Mouse (Mus musculus) embryonic facial prominence, embryonic 12.5 days (tissue): ENCODE results near the gene Unc93a. TPM values are rescaled to one million over a fixed set of nuclear protein-coding genes. Genes with fewer than 3 reads are reported as not detected.
A peak's percentile ranks its signal among the peaks of the same experiment; 100 is the strongest.
"Not testable (repeated sequence)": the region's sequence is repeated elsewhere in the genome, so short reads cannot be mapped to it uniquely, and the experiment has no call there.

Experiments
- ATAC-seq: fragments of 200-750 bp; cut with Nextera tagmentation; 2 replicates; pipeline ENCODE4 v1.8.0; 2017; ENCODE audit not compliant: insufficient number of reproducible peaks, insufficient read depth, low FRiP score, low TSS enrichment
- H3K27ac ChIP-seq: fragments of 300-500 bp; sonication (generic); 2 replicates; pipeline ENCODE4 v1.5.1; 2016; ENCODE audit warnings: mild to moderate bottlenecking
- H3K27me3 ChIP-seq: fragments of 300-500 bp; sonication (generic); 2 replicates; pipeline ENCODE4 v1.6.1; 2016; ENCODE audit warnings: mild to moderate bottlenecking, moderate library complexity
- H3K36me3 ChIP-seq: fragments of 300-500 bp; sonication (generic); 2 replicates; pipeline ENCODE4 v1.6.1; 2016; ENCODE audit warnings: mild to moderate bottlenecking
- H3K4me1 ChIP-seq: fragments of 300-500 bp; sonication (generic); 2 replicates; pipeline ENCODE4 v1.6.1; 2016
- H3K4me2 ChIP-seq: fragments of 300-500 bp; sonication (generic); replicated peaks from 2 replicates; pipeline ENCODE4 v1.6.1; 2016; ENCODE audit warnings: mild to moderate bottlenecking, moderate library complexity
- H3K4me3 ChIP-seq: fragments of 300-500 bp; sonication (generic); 2 replicates; pipeline ENCODE4 v1.5.1; 2016; ENCODE audit warnings: mild to moderate bottlenecking
- H3K9ac ChIP-seq: fragments of 300-500 bp; sonication (generic); 2 replicates; pipeline ENCODE4 v1.6.1; 2016; ENCODE audit warnings: mild to moderate bottlenecking, moderate library complexity
- H3K9me3 ChIP-seq: fragments of 300-500 bp; sonication (generic); 2 replicates; pipeline ENCODE4 v1.6.1; 2016; ENCODE audit warnings: mild to moderate bottlenecking, moderate library complexity
- WGBS: fragments of 180-500 bp; shearing (Covaris S2); methylation state at CpG from one replicate; pipeline ENCODE4 v1.1.7; 2016; 5-methylcytosine and 5-hydroxymethylcytosine counted together
- polyA plus RNA-seq: library from polyadenylated mRNA; unstranded; fragments of >200 nt; fragmentation: Nextera tagmentation; extraction: Ambion mirVana; gene quantifications from 2 replicates; pipeline ENCODE4 v1.2.1, GENCODE M21; 2016

The Unc93a gene
- polyA plus RNA-seq, 1 experiment from 2014 or later: not detected

GRCm38 (mm10) chr17:13129737-13130465 lies 1.7 kb downstream of the Unc93a start:
- not testable (repeated sequence) for H3K4me1 ChIP-seq, H3K36me3 ChIP-seq, H3K9me3 ChIP-seq, H3K27me3 ChIP-seq, H3K9ac ChIP-seq, H3K4me2 ChIP-seq, ATAC-seq, H3K27ac ChIP-seq, H3K4me3 ChIP-seq
- WGBS: 71% methylated on average over 9 of the region's 11 CpGs

- not testable (repeated sequence) for H3K9ac ChIP-seq, H3K27me3 ChIP-seq, H3K4me2 ChIP-seq, H3K4me3 ChIP-seq, ATAC-seq, H3K27ac ChIP-seq, H3K36me3 ChIP-seq, H3K9me3 ChIP-seq, H3K4me1 ChIP-seq
- WGBS: no CpG with 5 or more reads among the region's 3 CpGs
Observed at GRCm38 (mm10) chr17:13129324-13129723, 2.3 kb downstream of the Unc93a start.

- not testable (repeated sequence) for H3K9me3 ChIP-seq, H3K27ac ChIP-seq, H3K4me1 ChIP-seq, H3K36me3 ChIP-seq, ATAC-seq, H3K4me2 ChIP-seq, H3K27me3 ChIP-seq, H3K9ac ChIP-seq, H3K4me3 ChIP-seq
- 42% methylated on average over 2 of the region's 3 CpGs for WGBS
Observed at GRCm38 (mm10) chr17:13124241-13124640, 7.4 kb downstream of the Unc93a start.

GRCm38 (mm10) chr17:13123308-13124038 lies 8.1 kb downstream of the Unc93a start:
- H3K27ac ChIP-seq, H3K9ac ChIP-seq, H3K27me3 ChIP-seq, H3K4me2 ChIP-seq, H3K4me1 ChIP-seq, H3K36me3 ChIP-seq, H3K9me3 ChIP-seq, H3K4me3 ChIP-seq: not testable (repeated sequence)
- 85% methylated on average over 2 of the region's 5 CpGs for WGBS
- ATAC-seq: 0 out of 2 replicates have a peak, but pooled peaks have one; percentile 43

GRCm38 (mm10) chr17:13112504-13113291 lies 18.9 kb downstream of the Unc93a start:
- not testable (repeated sequence) for H3K4me1 ChIP-seq, ATAC-seq, H3K27ac ChIP-seq, H3K4me3 ChIP-seq, H3K27me3 ChIP-seq, H3K9me3 ChIP-seq, H3K36me3 ChIP-seq, H3K9ac ChIP-seq, H3K4me2 ChIP-seq
- 59% methylated on average over 3 of the region's 9 CpGs for WGBS

- WGBS: 87% methylated on average over 5 of the region's 5 CpGs
Observed at GRCm38 (mm10) chr17:13106563-13106962, 25.0 kb downstream of the Unc93a start.

GRCm38 (mm10) chr17:13092960-13093359 lies 38.6 kb downstream of the Unc93a start:
- not testable (repeated sequence) for H3K4me1 ChIP-seq, H3K36me3 ChIP-seq, ATAC-seq, H3K4me2 ChIP-seq, H3K27me3 ChIP-seq, H3K9ac ChIP-seq, H3K9me3 ChIP-seq, H3K4me3 ChIP-seq, H3K27ac ChIP-seq
- WGBS: 86% methylated on average over 2 of the region's 4 CpGs

More at GRCm38 (mm10) chr17:13106563-13106962, 25.0 kb downstream of the Unc93a start:
- H3K4me1 ChIP-seq, H3K27ac ChIP-seq, H3K9ac ChIP-seq, H3K9me3 ChIP-seq, ATAC-seq, H3K4me3 ChIP-seq, H3K4me2 ChIP-seq, H3K27me3 ChIP-seq, H3K36me3 ChIP-seq: not testable (repeated sequence)

- not testable (repeated sequence) for H3K36me3 ChIP-seq, H3K27ac ChIP-seq, H3K9me3 ChIP-seq, H3K4me1 ChIP-seq, H3K27me3 ChIP-seq, H3K4me2 ChIP-seq, H3K9ac ChIP-seq, H3K4me3 ChIP-seq, ATAC-seq
- WGBS: 56% methylated on average over 8 of the region's 8 CpGs
Observed at GRCm38 (mm10) chr17:13092100-13092764, 39.4 kb downstream of the Unc93a start.

GRCm38 (mm10) chr17:13091510-13091909 lies 40.1 kb downstream of the Unc93a start:
- not testable (repeated sequence) for H3K4me3 ChIP-seq, H3K4me2 ChIP-seq, H3K27ac ChIP-seq, H3K36me3 ChIP-seq, H3K27me3 ChIP-seq, H3K4me1 ChIP-seq, H3K9me3 ChIP-seq, H3K9ac ChIP-seq
- 0 out of 2 replicates have a peak, but pooled peaks have one; percentile 28 for ATAC-seq
- WGBS: no CpG with 5 or more reads among the region's 1 CpGs

- not testable (repeated sequence) for H3K27me3 ChIP-seq, H3K4me1 ChIP-seq, H3K9ac ChIP-seq, ATAC-seq, H3K36me3 ChIP-seq, H3K4me3 ChIP-seq, H3K27ac ChIP-seq, H3K4me2 ChIP-seq, H3K9me3 ChIP-seq
- 71% methylated on average over 3 of the region's 5 CpGs for WGBS
Observed at GRCm38 (mm10) chr17:13069227-13069626, 62.4 kb downstream of the Unc93a start.

GRCm38 (mm10) chr17:13067864-13068385 lies 63.7 kb downstream of the Unc93a start:
- H3K4me1 ChIP-seq, H3K4me2 ChIP-seq, H3K36me3 ChIP-seq, H3K9me3 ChIP-seq, ATAC-seq, H3K27me3 ChIP-seq, H3K9ac ChIP-seq, H3K4me3 ChIP-seq, H3K27ac ChIP-seq: not testable (repeated sequence)
- WGBS: 80% methylated on average over 1 of the region's 4 CpGs
